Mouse (Mus musculus) G1E (cell line): Measurements from ENCODE around the gene Dnmt3a.

Experiments
- CTCF ChIP-seq: IDR thresholded peaks from 2 replicates; pipeline ENCODE4 v1.5.1; 2012; ENCODE audit warnings: low read depth, low read length, inconsistent platforms, mixed read lengths
- GATA1 ChIP-seq: IDR thresholded peaks from 2 replicates; pipeline ENCODE4 v1.6.1; 2012; ENCODE audit warnings: borderline replicate concordance, low read length, inconsistent platforms, mixed read lengths
- POLR2AphosphoS5 ChIP-seq: IDR thresholded peaks from 2 replicates; pipeline ENCODE4 v1.6.1; 2012; ENCODE audit warnings: low read depth, low read length, inconsistent platforms; ENCODE audit not compliant: insufficient replicate concordance

GRCm38 (mm10) chr12:3861665-3862228 is 55.9 kb downstream of the Dnmt3a start:
- TF ChIP-seq CTCF (no peak), GATA1 (no peak), POLR2AphosphoS5 (no peak)
